Mouse (Mus musculus) frontal cortex, postnatal 25 days (tissue): ENCODE results near the gene Cdca8.

Source experiments
- DNase-seq, 2 experiments: peaks; one replicate each; pipeline ENCODE4 v3.0.0; 2022; ENCODE audit warnings: low spot score in 2 of 2

Cdca8 gene

DNA sequence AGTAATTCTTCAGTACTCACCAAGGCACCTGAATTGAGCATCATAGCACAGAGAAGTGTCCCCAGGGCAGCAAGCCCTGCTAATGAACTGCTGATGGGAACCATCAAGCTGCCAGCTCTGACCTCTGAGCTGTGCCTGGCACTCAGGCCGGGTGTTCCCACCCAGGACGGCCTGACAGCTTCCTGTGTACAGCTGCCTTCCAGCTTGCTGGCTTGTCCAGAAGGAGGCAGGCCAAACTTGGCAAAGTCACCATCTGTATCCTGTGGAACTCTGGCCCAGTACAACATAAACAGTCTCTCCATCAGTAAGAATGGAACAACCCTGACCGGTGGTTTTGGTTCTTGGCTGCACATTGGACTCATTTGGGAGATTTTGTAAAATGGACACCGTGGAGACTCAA lies 14.4 kb upstream of the Cdca8 start:
- DNase-seq, result no peak

DNA sequence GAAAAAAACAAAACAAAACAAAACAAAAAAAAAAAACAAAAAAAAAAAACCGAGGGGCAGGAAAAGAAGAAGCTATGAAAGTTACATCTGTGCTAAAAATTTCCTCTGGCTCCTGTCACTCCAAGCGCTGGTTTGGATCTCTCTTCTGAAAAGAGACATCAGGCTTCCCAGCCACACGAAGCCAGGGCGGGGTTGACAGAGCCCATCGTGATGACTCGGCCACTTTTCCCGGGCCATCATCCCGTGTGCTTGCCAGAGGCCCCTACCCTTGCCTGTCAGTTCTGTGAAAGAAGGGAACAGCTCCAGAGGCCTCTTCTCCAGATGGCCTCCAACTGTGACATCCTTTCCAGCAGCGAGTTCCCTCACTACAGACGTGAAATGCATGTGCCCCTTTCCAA lies 11.9 kb upstream of the Cdca8 start:
- DNase-seq, result no peak

DNA sequence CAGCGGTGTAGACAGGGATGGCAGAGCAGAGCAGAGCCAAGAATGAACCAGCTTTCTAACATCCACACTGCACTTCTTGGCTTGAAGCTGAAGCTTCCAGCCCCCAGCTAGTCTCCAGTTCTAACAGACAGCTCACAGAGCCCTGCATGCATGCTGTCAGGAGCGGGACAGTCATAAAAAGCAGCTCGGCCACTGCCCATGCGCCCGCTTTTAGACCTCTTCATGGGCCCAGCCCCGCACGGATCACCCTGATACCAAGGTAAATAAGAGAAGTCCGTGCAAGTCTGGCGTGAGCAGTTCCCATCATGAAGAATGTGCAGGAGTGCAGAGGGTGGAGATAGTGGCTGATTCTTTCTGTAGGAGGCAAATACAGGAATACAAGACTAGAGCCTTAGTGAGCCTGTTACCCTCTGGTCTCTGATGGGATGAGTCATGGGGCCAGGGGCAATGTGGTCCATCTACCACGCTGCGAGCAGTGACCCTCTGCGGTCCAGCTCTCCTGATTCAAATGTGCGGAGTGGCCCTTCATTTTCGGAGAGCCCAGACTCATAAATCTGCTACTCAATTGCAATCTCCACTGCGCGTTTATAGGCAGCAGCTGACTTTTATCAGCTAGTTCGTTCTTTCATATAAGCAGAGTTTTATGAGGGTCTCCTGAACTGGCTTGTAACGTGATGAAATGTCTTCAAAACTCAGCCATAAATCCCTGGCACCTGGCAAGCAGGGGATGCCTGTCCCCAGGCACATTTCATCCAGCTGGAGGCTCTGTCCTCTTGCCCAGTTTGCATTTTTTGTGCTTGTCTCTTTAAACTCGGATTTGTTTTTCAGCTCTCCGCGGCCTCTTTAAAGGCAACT lies 11.3 kb upstream of the Cdca8 start:
- no peak for DNase-seq

DNA sequence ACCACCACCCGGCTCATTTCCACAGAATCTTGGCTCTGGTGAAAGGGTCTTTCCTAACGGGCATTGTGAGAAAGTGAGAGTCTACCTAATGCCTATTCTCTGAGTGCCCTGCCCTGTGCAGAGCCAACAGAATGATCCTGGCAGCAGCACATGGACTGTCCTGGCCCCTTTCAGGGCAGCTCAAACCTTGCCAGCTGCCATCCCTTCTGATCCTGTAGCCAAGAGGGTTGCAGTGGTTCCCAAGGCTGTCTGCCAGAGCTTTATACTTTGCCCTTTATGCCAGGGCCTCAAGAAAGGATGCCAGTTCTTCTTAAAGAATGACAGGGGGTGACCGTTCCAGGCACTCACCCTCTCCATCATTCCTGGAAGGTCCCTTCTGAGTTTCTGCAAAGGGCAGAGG lies 10.4 kb upstream of the Cdca8 start:
- no peak for DNase-seq

DNA sequence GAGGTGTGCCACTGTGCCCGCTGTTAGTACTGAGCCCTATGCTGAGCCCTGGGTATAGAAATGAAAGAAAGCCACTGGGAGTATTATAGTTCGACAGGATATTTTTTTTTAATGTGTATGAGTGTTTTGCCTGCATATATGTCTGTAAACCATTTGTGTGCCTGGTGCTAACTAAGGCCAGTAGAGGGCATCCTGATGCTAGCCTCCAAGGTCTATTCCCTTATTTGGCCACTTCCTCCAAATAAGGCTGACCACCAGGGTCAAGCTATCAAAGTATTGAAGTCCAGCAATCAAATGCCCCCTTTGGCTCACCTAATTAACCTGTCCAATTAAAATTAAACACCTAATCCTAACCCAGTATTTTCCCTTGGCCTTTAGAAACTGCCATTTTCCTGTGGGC lies 5.8 kb upstream of the Cdca8 start:
- no peak for DNase-seq

DNA sequence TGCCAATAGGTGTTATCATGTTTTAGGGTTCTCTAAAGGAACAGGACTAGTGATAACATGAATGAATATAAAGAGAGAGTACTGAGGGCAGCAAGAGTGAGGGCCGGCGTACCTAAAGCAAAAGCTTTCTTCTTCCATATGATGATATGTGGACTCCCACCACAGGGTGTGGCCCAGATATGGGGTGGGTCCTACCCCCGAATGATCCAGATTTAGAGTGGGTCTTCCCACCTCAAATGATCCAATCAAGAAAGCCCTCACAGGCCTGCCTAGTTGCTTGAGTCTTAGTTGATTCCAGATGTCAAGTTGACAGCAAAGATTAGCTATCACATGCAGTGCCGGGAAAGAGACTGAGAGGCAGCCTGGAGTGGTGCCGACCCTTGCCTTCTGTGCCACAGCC lies 4.7 kb upstream of the Cdca8 start:
- no peak for DNase-seq

DNA sequence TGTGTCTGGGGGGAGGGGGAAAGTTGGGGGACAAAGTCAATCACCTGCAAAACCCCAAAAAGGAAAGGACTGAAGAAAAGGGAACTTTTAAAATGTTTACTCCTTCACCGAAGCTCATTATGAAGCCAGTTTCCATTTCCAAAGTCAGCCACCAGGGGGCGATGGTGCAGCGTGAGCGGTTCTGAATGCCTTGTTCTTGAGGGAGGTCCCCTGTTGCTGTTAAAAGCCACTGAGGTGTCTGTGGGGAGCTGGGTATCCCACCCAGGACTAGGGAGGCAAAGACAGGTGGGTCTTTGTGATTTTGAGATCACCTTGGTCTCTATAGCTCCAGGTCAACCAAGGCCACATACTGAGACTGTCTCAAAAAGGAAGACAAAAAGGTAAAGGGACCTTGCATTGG lies 3.9 kb upstream of the Cdca8 start:
- peak; percentile 79 to 84 for DNase-seq

DNA sequence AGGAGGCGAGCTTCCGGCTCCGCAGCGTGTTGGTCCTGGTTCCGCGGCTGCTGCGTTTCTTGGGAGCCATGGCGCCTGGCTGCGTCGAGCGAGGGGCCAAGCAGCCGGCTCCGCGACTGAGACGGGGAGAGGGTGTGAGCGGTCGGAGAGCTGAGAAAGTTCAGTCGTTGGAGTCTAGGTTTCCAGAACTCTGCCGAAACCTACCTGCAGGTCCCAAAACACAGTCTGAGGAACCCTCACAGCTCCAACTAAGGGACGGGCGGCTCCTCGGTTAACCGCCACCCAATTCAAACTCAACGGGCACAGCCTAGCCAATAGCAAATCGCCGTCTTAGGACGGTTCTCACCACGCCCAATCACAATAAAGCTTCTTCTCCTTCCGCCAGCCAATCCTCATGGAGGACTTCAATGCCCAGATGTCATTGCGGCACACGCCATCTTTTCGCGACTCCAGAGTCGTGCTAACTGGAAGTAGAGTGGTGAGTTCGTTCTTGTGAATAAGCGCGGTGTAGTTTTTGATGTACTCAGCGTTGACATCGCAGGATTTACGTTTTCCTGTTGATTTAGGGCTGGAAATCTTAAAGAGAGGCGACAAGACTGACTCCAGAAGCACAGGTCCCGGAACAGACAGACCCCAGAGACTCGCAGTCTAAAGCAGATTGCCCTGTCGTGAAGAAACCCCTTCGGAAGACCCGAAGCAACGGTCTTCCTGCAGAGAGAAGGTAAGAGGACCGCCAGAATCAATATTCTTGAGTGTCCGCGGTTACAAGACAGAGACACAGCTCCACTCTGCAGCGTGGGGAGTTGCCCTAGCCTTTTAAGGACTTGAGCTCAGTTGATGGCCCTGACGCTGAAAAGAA lies 2.3 kb downstream of the Cdca8 start, which contains the start of gene 9930104L06Rik:
9930104L06Rik (plus strand) TSS at position 436 of the 859 bp plus-strand sequence.
- peak; percentile 92 to 94 for DNase-seq

DNA sequence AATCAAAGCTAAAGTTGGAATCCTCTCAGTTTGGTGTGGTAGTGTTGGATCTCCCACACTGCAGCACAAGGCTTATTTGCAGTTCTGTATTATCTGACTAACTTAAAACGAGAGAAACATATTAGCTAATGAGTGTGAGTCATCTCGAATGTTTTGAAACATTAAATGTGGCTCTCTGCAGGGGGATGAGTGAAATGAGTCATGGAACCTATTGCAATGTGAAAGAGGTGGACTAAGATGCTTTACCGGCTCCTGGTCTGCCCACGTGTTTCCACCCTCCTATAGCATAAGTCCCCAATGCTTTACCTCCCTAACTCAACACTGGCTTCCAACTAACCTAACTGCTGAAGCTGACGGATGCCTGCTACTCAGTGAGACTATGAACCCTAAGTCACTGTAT lies 11.0 kb downstream of the Cdca8 start:
- DNase-seq, result no peak

DNA sequence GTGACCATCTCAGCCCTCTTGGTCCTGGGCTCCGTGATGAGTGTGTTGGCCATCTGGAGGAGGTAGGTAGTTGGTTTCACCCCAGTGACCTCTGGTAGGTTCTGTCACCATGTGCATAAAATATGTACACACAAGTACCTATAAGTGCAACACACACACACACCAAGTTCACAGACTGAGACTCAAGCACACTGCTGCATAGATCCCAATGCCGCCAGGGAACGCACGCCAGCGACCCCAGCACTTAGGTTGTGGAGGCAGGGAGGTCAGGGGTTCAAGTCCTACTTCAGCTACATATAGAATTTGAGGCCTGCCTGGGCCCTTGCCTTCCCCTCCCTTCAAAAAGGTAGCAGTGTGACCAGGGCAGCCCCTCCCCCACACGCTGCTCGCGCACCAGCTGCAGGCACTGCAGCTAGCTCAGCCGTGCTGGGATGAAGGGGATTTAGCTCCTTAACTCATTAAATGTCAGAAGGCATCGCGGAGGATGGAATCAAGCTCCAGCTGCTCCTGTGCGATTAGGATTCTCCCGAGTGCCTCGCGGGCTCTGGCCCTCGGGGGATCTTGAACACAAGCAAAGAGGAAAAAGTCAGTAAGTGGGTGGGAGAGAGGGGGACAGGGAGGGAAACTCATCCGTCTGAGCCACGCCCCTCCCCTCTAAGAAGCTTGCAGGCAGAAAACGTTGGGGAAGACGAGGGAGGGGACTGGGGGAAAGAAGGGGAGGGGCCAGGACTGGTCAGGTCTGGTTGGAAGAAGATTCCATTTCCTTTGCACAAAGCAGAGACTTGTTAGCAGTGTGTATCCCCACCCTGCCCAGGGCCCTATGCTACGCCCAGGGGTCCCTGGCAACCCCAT lies 32.9 kb downstream of the Cdca8 start:
- no peak for DNase-seq

DNA sequence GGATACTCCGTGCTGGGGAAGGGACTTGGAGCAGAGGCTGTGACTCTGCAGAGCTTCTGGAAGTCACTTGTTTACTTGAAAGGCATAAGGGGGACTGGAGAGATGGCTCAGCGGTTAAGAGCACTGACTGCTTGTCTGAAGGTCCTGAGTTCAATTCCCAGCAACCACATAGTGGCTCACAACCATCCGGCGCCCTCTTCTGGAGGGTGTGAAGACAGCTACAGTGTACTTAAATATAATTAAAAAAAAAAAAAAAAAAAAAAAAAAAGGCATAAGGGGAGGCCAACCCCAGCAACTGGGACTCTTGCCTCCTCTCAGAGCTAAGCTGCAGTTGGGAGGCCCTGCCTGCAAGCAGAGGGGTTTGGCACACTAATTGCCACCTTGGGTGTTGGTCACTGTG lies 33.7 kb downstream of the Cdca8 start:
- DNase-seq, result no peak

DNA sequence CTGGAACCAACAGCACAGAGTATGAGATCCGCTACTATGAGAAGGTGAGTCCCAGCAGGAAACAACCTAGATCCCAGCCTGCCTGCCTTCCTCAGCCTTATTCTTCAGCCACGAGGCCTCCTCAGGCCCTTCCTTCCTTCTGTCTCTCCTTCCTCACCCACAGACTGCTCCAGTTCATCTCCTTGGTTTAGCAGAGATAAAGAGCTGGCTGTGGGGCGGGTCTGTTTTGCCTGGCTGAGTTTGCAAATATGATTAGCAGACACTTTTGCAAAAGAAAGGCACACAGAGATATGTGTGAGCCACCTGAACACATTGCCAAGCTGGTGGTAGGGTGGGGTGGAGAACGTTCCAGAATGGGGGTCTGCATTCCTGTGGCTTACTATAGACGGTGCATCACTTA lies 39.2 kb downstream of the Cdca8 start:
- DNase-seq, result no peak

DNA sequence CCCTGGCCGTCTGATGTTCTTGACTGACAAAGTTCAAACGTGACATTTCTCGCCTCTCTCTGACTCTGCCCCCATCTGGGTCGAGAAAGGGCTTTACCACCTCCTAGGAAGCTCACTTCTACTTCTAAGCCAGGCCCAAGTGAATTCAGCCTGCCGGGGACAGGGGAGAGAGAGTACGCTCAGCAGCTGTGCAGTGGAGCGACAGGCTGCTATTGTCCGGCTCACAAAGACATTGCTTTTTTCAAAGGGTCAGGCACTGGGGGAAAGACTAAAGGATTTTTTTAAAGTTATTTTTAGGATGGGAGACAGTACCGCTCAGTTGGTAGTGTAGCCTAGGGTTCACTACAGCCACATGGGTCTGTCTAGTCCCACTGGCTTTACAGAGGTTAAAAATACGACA lies 40.7 kb downstream of the Cdca8 start:
- DNase-seq, result no peak

DNA sequence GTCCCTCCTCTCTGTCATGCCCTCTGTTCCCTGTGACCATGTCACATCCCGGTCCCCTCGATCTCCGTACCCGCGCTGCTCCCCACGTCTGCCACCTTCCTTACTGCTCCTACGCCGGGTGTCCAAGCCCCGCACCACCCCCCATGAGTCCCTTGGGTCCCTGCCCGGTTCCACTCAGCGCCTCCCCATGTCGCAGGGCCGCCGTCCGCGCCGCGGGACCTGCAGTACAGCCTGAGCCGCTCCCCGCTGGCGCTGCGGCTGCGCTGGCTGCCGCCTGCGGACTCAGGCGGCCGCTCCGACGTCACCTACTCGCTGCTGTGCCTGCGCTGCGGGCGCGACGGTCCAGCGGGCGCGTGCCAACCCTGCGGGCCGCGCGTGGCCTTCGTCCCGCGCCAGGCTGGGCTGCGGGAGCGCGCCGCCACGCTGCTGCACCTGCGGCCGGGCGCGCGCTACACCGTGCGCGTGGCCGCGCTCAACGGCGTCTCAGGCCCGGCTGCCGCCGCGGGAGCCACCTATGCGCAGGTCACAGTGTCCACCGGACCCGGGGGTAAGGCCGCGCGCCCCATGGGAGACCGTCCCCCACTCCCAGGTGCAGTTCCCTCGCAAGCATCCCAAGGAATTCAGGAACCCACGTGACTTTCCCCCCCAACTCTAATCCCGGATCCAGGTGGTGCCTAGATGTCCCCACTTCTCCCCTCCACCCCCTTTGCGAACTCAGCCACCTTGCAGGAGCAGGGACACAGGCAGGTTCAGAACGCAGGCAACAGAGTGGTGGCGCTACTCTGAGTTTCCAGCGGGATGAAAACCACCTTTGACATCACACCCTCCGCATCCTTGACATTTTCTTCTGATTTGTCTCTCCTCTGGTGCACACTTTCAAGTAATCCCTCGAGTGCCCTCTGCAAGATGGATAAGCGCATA lies 44.3 kb downstream of the Cdca8 start:
- peak; percentile 22 to 41 for DNase-seq

DNA sequence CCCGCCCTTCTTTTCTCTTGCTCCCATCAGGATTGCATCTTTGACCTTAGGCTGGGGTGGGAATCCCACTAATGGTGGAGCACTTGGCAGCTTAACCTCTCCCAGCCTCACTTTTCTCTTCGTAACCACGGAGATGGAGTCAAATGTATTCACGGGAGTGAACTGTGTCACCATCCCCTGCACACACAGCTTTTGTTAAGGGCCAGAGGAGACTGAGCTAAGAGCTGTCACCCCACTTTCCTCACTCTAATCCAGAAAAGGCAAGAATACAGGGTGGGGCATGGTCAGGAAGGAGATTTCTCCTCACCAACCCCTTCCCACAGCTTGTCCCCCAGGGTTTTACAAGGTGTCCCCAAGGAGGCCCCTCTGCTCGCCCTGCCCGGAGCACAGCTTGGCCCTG lies 45.3 kb downstream of the Cdca8 start:
- DNase-seq, result no peak

DNA sequence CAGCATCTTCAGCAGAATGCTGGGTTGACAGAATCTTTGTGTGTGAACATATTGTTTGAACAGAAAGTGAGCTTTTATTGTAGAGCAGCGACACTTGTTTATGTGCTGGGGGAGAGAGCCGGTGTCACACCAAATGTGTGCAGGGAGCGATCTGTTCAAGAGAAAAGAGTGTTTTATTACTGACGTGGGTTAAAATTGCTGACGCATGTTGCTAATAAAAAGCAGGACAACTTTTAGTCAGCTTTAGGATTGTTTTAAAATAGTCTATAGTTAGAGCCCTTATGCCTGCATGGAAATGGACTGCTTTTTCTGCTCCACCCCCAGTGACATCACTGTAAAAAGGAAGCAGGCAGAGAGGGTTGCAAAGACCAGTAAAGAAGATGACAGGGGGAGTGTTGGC lies 48.3 kb downstream of the Cdca8 start:
- no peak for DNase-seq

DNA sequence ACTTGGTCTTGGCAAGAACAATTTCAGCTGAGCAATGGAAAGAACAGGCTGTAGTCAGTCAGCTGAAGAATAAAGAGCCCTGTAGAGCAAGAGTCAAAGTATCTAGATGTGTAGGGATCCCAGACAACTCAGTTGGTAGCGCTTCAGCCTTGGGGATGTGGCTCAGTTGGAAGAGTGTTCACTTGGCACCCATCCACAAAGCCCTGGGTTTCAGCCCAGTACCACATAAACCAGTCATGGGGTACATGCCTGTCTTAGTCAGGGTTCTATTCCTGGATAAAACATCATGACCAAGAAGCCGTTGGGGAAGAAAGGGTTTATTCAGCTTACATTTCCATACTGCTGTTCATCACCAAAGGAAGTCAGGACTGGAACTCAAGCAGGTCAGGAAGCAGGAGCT lies 49.2 kb downstream of the Cdca8 start:
- no peak for DNase-seq

DNA sequence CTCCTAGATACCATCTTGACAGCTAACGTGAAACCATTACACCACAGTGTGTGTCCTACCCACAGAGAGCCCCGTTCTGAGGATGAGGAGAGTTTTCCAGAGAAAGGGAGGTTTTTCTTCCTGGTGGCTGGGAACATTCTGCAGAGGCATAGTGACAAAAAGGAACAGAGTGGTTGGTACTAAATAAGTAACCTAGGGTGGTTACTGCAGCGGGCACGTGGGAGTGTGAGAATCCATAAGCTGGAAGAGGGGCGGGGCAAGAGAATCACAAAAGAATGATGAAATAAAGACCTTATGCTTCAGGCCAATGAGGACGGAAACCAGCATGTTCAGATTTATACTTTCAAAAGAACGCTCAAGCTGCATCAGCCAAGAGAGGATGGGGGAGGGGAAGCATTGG lies 50.4 kb downstream of the Cdca8 start:
- no peak for DNase-seq

DNA sequence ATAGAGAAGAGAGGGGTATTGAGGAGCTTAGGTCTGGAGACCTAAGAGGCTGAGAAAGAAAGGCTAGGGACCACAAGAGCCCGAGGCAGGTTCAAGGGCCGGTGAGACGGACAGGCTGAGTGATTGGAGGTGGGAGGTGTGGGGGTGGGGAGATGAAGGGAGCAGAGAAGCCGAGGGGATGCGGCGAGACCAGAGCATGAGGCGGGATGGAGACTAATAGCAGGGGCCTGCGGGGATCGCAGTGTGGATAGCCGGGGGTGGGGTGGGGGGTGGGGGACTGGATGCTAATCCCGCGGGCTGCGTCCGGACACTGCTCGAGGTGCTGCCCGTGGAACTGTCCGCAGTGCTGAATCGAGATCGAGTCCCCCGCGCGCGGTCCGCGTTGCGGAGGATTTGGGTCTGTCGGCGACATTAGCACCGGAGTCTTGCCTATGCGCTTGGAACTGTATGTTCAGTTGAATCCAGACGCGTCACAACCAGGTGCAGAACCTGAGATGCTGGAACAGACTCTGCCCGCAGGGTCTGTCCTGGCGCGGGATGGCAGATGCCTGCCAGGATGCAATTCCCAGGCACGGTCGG lies 56.9 kb downstream of the Cdca8 start:
- no peak for DNase-seq

DNA sequence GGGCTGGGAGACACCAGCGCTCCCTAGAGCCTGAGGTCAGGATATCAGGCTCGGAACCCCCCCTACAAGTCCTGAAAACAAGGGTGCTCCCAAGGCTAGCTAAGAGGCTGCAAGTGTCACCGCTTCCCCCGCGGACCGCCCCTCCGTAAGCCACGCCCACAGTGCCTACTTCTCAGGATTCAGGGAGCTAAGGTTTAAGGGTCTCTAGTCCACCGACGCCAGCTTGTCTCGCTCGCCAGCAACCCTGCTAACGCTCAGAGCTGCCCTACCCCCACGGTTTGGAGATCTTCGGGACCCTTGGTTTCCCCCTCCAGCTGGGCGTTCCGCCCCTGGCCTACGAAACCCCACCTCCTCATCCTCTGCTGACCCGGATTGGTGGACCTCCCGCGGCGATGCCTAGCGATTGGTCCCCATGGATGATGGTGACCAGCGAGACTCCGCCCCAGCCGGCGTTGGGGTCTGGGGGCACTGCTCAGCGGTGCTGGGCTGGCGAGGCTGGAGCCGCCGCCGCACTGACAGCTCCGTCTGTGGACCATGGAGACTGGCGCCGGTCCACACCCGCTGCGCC lies 57.7 kb downstream of the Cdca8 start:
- peak; percentile 47 to 70 for DNase-seq
